Mouse (Mus musculus) midbrain, postnatal 0 days (tissue): Measurements from ENCODE around the gene Lancl1. TPM values are rescaled to one million over a fixed set of nuclear protein-coding genes. Genes with fewer than 3 reads are reported as not detected.
A peak's percentile ranks its signal among the peaks of the same experiment; 100 is the strongest.

Experiments
- ATAC-seq: fragments of 200-750 bp; cut with Nextera tagmentation; 2 replicates; pipeline ENCODE4 v1.8.0; 2017; ENCODE audit warnings: moderate number of reproducible peaks, mild to moderate bottlenecking, moderate TSS enrichment, moderate library complexity; ENCODE audit not compliant: low FRiP score
- DNase-seq: peaks from one replicate; pipeline ENCODE4 v3.0.0-alpha.2; 2015; ENCODE audit warnings: low spot score
- H3K27ac ChIP-seq: fragments of 300-500 bp; sonication (generic); 2 replicates; pipeline ENCODE4 v1.5.1; 2014; ENCODE audit warnings: low read depth, mild to moderate bottlenecking, low read length, mixed read lengths
- H3K27me3 ChIP-seq: fragments of 300-500 bp; sonication (generic); 2 replicates; pipeline ENCODE4 v1.6.1; 2014; ENCODE audit warnings: low read length, control low read depth, mixed read lengths; ENCODE audit not compliant: insufficient read depth
- H3K36me3 ChIP-seq: fragments of 300-500 bp; sonication (generic); 2 replicates; pipeline ENCODE4 v1.6.1; 2014; ENCODE audit warnings: low read length, control low read depth, mixed read lengths; ENCODE audit not compliant: insufficient read depth
- H3K4me1 ChIP-seq: fragments of 300-500 bp; sonication (generic); 2 replicates; pipeline ENCODE4 v1.6.1; 2014; ENCODE audit warnings: mild to moderate bottlenecking, control low read depth, antibody characterized with exemption, low read length, mixed read lengths; ENCODE audit not compliant: insufficient read depth
- H3K4me2 ChIP-seq: fragments of 300-500 bp; sonication (generic); 2 replicates; pipeline ENCODE4 v1.6.1; 2014; ENCODE audit warnings: low read depth, mild to moderate bottlenecking, low read length, mixed read lengths; ENCODE audit not compliant: poor library complexity, severe bottlenecking
- H3K4me3 ChIP-seq: fragments of 300-500 bp; sonication (generic); 2 replicates; pipeline ENCODE4 v1.5.1; 2014; ENCODE audit warnings: low read depth, mild to moderate bottlenecking, low read length, moderate library complexity
- H3K9ac ChIP-seq: fragments of 300-500 bp; sonication (generic); replicated peaks from 2 replicates; pipeline ENCODE4 v1.6.1; 2014; ENCODE audit warnings: mild to moderate bottlenecking, low read length, moderate library complexity, mixed read lengths; ENCODE audit not compliant: poor library complexity, severe bottlenecking
- H3K9me3 ChIP-seq: fragments of 300-500 bp; sonication (generic); 2 replicates; pipeline ENCODE4 v1.6.1; 2016; ENCODE audit warnings: low read length, control low read depth
- CTCF ChIP-seq: IDR thresholded peaks from 2 replicates; pipeline ENCODE4 v1.5.1; 2016; ENCODE audit warnings: antibody characterized with exemption, mild to moderate bottlenecking
- WGBS: fragments of 180-500 bp; shearing (Covaris S2); extraction: QIAGEN DNeasy Blood & Tissue Kit; methylation state at CpG from one replicate; pipeline ENCODE4 v1.1.7; 2014; 5-methylcytosine and 5-hydroxymethylcytosine counted together
- polyA plus RNA-seq: library from polyadenylated mRNA; unstranded; fragments of >200 nt; fragmentation: Nextera tagmentation; extraction: Ambion mirVana; gene quantifications from 2 replicates; pipeline ENCODE4 v1.2.1, GENCODE M21; 2015
- total RNA-seq: library from RNA; depleted of rRNA; stranded (reverse); fragments of >200 nt; gene quantifications from 2 replicates; pipeline ENCODE4 v1.2.3, GENCODE M21; 2014

The Lancl1 gene
- total and polyA plus RNA-seq, 2 experiments from 2014 or later: 127 to 187 TPM

- H3K9me3 ChIP-seq: no peaks in the 10 kb centered on the region
- no peaks in the 10 kb centered on the region for H3K27me3 ChIP-seq
- ATAC-seq (no peak), DNase-seq (no peak)
- H3K27ac ChIP-seq: no peak overlapping the region
- peaks cover 29% of the 10 kb centered on the region for H3K36me3 ChIP-seq
- H3K4me3 ChIP-seq: no peak overlapping the region
- no peaks in the 10 kb centered on the region for H3K4me1 ChIP-seq
- no peak for TF ChIP-seq CTCF
- 71% methylated on average over 2 of the region's 2 CpGs for WGBS
- no peak overlapping the region for H3K9ac ChIP-seq
- H3K4me2 ChIP-seq: no peak overlapping the region
These were observed 12.5 kb downstream of the Lancl1 start for GRCm38 (mm10) chr1:67026142-67026541.

- H3K27me3 ChIP-seq: no peaks in the 10 kb centered on the region
- H3K4me1 ChIP-seq: no peaks in the 10 kb centered on the region
- peaks cover 31% of the 10 kb centered on the region for H3K36me3 ChIP-seq
- TF ChIP-seq CTCF: no peak
- WGBS: 97% methylated on average over 2 of the region's 2 CpGs
- H3K4me2 ChIP-seq: no peak overlapping the region
- H3K9ac ChIP-seq: no peak overlapping the region
- H3K4me3 ChIP-seq: no peak overlapping the region
- ATAC-seq (no peak), DNase-seq (no peak)
- no peak overlapping the region for H3K27ac ChIP-seq
- H3K9me3 ChIP-seq: no peaks in the 10 kb centered on the region
These were observed 15.9 kb downstream of the Lancl1 start for GRCm38 (mm10) chr1:67022767-67023166.

- ATAC-seq: no peak
- WGBS: 81% methylated on average over 10 of the region's 10 CpGs
- H3K9me3 ChIP-seq: no peaks in the 10 kb centered on the region
- peaks cover 24% of the 10 kb centered on the region for H3K36me3 ChIP-seq
- no peaks in the 10 kb centered on the region for H3K27me3 ChIP-seq
- TF ChIP-seq CTCF: no peak
- H3K9ac ChIP-seq: no peak overlapping the region
- H3K4me1 ChIP-seq: no peaks in the 10 kb centered on the region
- H3K4me3 ChIP-seq: no peak overlapping the region
- H3K4me2 ChIP-seq: no peak overlapping the region
- DNase-seq: no peak
- no peak overlapping the region for H3K27ac ChIP-seq
These were observed 16.6 kb downstream of the Lancl1 start for GRCm38 (mm10) chr1:67022051-67022450.

GRCm38 (mm10) chr1:67020637-67021161 is 18.0 kb downstream of the Lancl1 start:
- Histone ChIP-seq H3K9me3 (no peaks in the 10 kb centered on the region), H3K36me3 (peaks cover 15% of the 10 kb centered on the region), H3K4me1 (no peaks in the 10 kb centered on the region), H3K9ac (no peak overlapping the region), H3K4me2 (no peak overlapping the region), H3K4me3 (no peak overlapping the region), H3K27me3 (no peaks in the 10 kb centered on the region), H3K27ac (no peak overlapping the region)
- ATAC-seq (no peak), DNase-seq (no peak)
- WGBS: 90% methylated on average over 13 of the region's 13 CpGs
- TF ChIP-seq CTCF: no peak

DNA sequence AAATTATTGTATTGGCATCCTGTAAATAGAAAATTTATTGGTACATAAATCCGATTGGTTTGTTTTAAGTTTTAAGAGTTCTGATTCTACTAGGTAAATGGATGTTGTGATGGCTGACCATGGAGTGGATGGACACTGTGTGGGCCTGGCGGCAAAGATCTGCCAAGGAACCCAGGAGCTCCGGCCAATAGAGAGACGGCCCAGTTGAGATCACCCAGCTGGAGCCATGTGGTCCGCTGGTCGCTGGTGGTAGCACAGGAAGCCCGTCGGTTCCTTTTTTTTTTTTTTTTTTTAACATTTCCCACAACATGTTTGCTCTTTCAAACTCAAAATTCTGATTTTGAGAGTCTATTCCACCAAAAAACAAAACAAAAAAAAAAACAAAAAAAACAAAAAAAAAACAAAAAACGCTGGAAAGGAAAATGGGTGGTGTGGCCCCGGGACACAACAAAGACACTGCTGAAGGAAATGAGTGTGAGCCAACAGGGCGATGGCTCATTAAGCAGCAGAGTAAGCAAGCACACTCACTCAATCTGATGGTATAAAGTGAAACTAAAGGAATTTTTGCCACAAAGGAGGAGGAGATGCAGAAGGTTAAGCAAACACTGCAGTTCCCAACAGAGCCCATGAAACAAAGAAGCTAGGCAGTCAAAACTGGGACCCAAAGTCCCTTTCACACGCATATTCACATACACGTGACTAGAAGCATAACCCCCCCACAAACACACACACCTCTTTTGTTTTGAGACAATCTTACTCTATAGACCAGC is 21.4 kb downstream of the Lancl1 start:
- Histone ChIP-seq H3K4me2 (no peak overlapping the region), H3K9me3 (no peaks in the 10 kb centered on the region), H3K36me3 (peaks cover 15% of the 10 kb centered on the region), H3K27me3 (no peaks in the 10 kb centered on the region), H3K9ac (no peak overlapping the region), H3K4me3 (no peak overlapping the region), H3K4me1 (no peaks in the 10 kb centered on the region), H3K27ac (no peak overlapping the region)
- DNase-seq (no peak), ATAC-seq (no peak)
- TF ChIP-seq CTCF: no peak
- 89% methylated on average over 13 of the region's 13 CpGs for WGBS

GRCm38 (mm10) chr1:67014205-67014604 is 24.5 kb downstream of the Lancl1 start:
- H3K27ac ChIP-seq: no peak overlapping the region

More at GRCm38 (mm10) chr1:67014205-67014604, 24.5 kb downstream of the Lancl1 start:
- H3K9me3 ChIP-seq: no peaks in the 10 kb centered on the region
- WGBS: 55% methylated on average over 2 of the region's 2 CpGs
- DNase-seq (peak; percentile 44), ATAC-seq (no peak)
- no peak overlapping the region for H3K4me3 ChIP-seq
- H3K9ac ChIP-seq: no peak overlapping the region
- no peak overlapping the region for H3K4me2 ChIP-seq
- peaks cover 4% of the 10 kb centered on the region for H3K36me3 ChIP-seq
- TF ChIP-seq CTCF: peak; percentile 66
- no peaks in the 10 kb centered on the region for H3K4me1 ChIP-seq
- no peaks in the 10 kb centered on the region for H3K27me3 ChIP-seq
